Mouse (Mus musculus) urinary bladder, postnatal 36 days (tissue): ENCODE data around the gene Neurl4.
"Not testable (repeated sequence)": the region's sequence is repeated elsewhere in the genome, so short reads cannot be mapped to it uniquely, and the experiment has no call there.

Experiments used
- DNase-seq, 2 experiments: peaks; one replicate each; pipeline ENCODE4 v3.0.0; 2022; ENCODE audit warnings: low spot score in 2 of 2, mixed read lengths in 1 of 2

Gene Neurl4

GRCm38 (mm10) chr11:69953267-69953915 lies 52.5 kb downstream of the Neurl4 start:
- no peak for DNase-seq

- DNase-seq: not testable (repeated sequence)
These were observed 54.7 kb downstream of the Neurl4 start for GRCm38 (mm10) chr11:69955618-69956017.

- DNase-seq: no peak
These were observed 55.3 kb downstream of the Neurl4 start for GRCm38 (mm10) chr11:69956218-69956617.

- DNase-seq: no peak
These were observed 59.7 kb downstream of the Neurl4 start for GRCm38 (mm10) chr11:69960616-69961015.

- peak; percentile 36 to 57 for DNase-seq
These were observed 61.0 kb downstream of the Neurl4 start for GRCm38 (mm10) chr11:69961841-69962240.
